Mouse (Mus musculus): Measurements from ENCODE around the gene Clasp1. TPM values are rescaled to one million over a fixed set of nuclear protein-coding genes. Genes with fewer than 3 reads are reported as not detected.

Clasp1 gene
- total RNA-seq, 2 experiments from 2014 or later: 92.5 to 102 TPM

DNA sequence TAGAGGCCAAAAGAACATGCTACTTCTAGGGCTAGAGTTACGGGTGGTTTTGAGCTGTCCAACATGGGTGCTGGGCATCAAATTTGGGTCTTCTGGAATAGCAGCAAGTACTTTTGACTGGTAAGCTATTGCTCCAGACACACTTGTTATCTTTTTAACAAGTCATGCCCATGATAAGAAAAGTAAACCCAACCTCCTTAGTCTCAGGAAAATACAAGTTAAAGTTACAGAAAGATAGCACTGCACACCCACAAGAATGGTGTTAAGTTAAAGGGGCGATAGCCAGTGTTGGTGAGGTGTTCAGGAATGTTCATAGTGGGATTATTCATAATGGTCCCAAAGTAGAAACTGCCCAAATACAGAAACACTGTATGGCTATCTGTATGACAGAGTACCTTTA lies 24.3 kb downstream of the Clasp1 start:
- Histone ChIP-seq H3K27ac (no peak overlapping the region), H3K4me3 (no peak overlapping the region)
- DNase-seq (ENCODE audit: low spot score in 2 of 2): no peak
- TF ChIP-seq CTCF (conservative IDR thresholded peaks at IDR 0.05): no peak

DNA sequence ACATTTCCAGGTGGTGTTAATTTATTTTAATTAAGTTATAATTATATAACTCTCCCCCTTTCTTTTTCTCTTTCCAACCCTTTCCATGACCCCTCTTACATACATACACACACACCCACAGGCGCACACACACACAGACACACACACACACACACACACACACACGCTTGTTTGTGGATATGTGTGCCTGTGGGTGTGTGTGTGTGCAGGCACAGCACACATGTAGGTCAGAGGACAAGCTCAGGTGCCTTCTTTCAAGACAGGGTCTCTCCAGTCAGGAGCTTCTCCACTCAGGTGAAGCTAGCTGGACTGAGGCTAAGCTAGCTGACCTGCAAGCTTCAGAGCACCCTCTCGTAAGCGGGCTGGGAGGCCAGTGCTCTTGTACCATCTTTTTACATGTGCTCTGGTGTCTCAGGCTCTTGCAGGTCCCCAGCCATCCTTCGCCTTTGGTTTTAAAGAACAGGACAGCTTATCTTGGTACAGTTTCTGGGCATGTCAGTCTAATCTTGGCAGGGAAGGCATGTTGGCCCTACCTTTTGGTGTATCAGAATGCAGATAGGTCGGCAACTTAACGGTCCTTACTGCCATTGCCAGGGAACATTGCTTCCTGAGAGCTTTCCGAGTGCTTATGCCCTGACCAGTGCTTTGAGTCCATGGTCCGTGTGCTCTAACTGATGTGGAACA lies 28.3 kb downstream of the Clasp1 start:
- no peak for DNase-seq (ENCODE audit: low spot score in 2 of 2)
- Histone ChIP-seq H3K27ac (no peak overlapping the region), H3K4me3 (no peak overlapping the region)
- no peak for TF ChIP-seq CTCF (conservative IDR thresholded peaks at IDR 0.05)

DNA sequence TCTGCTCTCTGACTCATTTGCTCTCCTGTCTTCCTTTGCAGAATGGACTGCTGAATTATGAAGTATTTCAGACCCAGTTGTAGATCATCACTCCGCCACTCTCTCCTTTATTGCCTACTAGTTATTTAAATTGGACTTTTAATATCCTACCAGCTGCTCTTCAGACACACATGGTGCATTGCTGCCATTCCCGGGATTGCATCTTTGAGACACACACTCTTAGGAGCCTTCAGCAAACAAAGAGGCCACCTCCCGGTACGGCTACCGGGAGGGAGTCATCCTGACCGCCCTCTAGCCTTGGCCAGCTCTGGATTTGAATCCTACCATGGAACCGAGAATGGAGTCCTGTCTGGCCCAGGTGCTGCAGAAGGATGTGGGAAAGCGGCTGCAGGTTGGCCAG lies 30.5 kb downstream of the Clasp1 start:
- no peak overlapping the region for H3K27ac ChIP-seq
- TF ChIP-seq CTCF (conservative IDR thresholded peaks at IDR 0.05): no peak
- DNase-seq (ENCODE audit: low spot score in 2 of 2): no peak

DNA sequence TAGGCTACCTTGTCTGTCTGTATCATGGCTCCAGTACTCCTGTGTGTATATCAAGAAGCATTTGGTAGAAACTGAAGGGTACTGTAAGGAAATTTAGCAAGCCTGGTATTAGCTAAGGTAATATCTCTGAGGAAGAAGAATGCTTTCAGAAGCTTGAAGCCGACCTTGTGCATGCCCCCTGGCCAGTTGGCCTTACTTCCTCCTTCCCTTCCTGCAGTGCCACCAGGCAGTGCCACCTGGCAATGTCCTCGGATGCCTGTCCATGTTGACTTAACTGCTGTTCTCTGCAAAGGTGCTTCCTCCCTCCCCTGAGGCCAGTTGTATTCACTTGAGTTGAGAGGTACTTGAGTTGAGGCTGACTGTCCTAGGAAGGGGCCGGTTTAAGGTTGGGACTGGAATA lies 32.3 kb downstream of the Clasp1 start:
- Histone ChIP-seq H3K4me3 (no peak overlapping the region), H3K27ac (no peak overlapping the region)
- TF ChIP-seq CTCF (conservative IDR thresholded peaks at IDR 0.05): no peak
- DNase-seq (ENCODE audit: low spot score in 2 of 2): no peak

More for the DNA sequence above, 30.5 kb downstream of the Clasp1 start:
- no peak overlapping the region for H3K4me3 ChIP-seq

DNA sequence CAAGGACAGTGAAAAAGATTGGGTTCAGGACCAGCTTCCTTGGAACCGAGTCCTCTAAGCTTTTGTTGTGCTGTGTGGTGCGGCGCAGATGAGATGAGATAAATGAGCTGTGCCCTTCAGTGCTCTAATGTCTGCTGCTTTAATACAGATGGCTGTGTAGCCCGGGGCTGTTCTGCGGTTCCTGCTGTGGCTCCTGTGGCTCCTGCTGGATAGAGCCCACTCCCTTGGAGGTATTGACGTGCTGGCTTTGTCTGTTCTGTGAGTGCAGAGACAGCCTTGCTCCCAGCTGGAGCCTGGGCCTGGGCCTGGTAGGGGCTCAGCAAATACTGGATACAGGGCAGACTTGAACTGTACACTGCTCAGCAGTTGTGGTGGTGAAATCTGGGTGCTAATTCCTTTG lies 34.0 kb downstream of the Clasp1 start:
- Histone ChIP-seq H3K4me3 (no peak overlapping the region), H3K27ac (peak overlapping the region; percentile 73)
- DNase-seq (ENCODE audit: low spot score in 2 of 2): no peak
- no peak for TF ChIP-seq CTCF (conservative IDR thresholded peaks at IDR 0.05)

DNA sequence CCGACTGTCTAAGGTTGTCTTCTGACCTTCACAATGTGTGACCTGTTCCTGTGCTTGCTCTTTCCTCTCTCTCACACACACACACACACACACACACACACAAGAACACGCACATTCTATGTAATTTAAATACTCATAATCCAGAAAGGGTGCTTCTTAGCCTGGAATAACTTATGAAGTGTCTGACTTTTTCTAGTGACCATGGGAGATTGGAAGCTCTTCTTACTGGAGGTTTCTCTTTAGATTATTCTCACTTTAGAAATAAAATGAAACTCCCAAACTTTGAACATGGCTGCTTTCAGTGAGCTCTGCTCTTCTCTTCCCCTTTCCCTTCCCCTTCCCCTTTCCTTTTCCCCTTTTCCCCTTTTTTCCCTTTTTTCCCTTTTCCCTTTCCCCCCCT lies 37.1 kb downstream of the Clasp1 start:
- no peak for TF ChIP-seq CTCF (conservative IDR thresholded peaks at IDR 0.05)

DNA sequence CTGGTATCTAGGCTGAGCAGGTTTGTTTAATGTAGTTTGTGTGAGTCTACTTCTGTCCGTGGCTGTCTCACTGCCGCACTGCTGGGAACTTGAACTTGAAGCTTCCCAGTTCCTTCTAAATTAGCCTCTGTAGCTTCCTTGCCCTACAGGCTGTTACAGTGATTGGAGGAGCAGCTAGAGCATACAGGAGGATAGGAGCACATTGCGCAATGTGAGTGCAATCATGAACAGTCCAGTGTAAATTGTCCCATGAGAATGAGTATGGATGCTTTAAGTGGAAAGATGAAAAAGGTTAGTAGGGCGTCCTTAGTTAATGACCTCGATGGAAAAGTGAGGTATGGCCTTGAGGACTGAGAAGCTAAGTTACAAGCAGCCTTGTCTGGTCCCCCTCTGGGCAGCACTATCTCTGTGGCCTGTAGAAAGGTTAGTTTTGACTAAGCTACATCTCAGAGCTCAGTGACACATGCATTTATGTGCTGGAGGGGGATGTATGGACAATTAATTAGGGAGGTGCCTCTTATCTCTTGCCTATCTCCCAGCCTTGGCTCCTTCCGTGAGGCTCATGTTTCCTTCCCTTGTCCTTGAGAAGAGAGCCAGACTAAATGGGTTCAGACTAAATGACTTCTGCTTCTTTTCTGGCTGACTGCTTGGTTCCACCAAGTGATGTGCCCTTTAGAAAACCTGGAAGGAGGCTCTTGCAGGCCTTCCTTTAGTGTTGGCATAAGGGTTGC lies 39.7 kb downstream of the Clasp1 start:
- TF ChIP-seq CTCF (conservative IDR thresholded peaks at IDR 0.05): no peak
- DNase-seq (ENCODE audit: low spot score in 2 of 2): no peak
- H3K4me3 ChIP-seq: no peak overlapping the region
- H3K27ac ChIP-seq: no peak overlapping the region

More for the DNA sequence above, 37.1 kb downstream of the Clasp1 start:
- Histone ChIP-seq H3K4me3 (no peak overlapping the region), H3K27ac (no peak overlapping the region)
- no peak for DNase-seq (ENCODE audit: low spot score in 2 of 2)

DNA sequence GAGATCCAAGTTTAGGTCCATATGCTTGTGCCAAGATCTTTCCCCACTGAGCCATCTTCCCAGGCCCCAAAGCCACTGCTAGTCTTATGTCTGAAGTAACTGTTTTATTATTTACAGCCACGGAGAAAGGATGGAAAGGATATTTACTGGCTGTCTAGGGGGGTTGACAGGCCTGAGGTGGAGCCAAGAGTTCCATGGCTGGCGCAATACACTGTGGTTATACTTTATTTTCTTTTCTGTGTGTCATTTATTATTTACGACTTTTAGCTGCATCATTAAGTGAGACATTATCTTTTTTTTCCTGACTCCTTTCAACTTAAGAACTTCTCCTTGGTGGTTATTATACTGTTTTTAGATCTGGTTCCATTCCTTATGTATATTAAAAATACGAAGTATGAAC lies 42.7 kb downstream of the Clasp1 start:
- DNase-seq (ENCODE audit: low spot score in 2 of 2): no peak
- H3K4me3 ChIP-seq: no peak overlapping the region
- no peak for TF ChIP-seq CTCF (conservative IDR thresholded peaks at IDR 0.05)
- H3K27ac ChIP-seq: no peak overlapping the region

DNA sequence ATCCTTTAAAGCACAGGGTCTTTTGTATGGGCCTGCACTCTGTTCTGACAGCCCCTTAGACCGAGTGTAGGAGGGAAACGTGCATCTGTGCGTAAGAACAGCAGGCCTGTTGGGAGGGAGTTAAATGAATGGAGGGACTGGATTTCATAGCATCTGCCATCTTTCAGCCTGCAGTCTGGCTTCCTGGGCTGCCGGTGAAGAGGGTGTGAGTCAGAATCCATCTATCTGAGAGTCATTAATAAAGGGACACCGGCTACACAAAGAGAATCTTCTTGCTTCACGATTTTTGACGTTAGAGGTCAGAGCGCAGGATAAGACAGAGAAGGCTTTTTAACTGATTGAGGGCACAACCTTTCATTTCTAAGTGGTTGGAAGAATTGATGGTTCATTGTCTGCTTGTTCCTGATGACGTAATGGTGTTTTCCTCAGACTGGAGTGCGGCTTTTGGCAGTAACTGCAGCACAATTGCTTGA lies 46.2 kb downstream of the Clasp1 start:
- Histone ChIP-seq H3K27ac (peak overlapping the region; percentile 56), H3K4me3 (peak overlapping the region; percentile 1; the same call in 1 of the 2 replicates)
- no peak for TF ChIP-seq CTCF (conservative IDR thresholded peaks at IDR 0.05)
- DNase-seq (ENCODE audit: low spot score in 2 of 2): peak; percentile 42 to 63

DNA sequence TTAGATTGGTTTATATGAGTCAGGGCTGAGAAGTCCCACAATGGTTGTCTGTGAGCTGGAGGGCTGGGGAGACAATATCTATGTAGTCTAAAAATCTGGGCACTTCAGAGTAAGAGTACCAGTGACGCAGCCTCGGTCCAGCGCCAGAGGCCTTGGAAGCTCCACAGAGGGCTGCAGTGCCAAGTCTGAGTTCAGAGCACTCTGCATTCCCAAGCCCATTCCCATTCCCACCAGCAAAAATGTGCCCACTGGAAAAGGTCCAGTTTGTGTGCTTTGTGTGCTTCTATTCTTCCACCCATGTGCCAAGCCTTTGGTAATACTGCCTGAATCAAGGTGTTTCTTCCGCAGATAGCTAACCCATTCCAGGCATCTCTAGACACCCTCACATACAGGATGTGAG lies 49.0 kb downstream of the Clasp1 start:
- Histone ChIP-seq H3K27ac (peak overlapping the region; percentile 11; the same call in 1 of the 2 replicates), H3K4me3 (no peak overlapping the region)
- DNase-seq (ENCODE audit: low spot score in 2 of 2): no peak
- no peak for TF ChIP-seq CTCF (conservative IDR thresholded peaks at IDR 0.05)

DNA sequence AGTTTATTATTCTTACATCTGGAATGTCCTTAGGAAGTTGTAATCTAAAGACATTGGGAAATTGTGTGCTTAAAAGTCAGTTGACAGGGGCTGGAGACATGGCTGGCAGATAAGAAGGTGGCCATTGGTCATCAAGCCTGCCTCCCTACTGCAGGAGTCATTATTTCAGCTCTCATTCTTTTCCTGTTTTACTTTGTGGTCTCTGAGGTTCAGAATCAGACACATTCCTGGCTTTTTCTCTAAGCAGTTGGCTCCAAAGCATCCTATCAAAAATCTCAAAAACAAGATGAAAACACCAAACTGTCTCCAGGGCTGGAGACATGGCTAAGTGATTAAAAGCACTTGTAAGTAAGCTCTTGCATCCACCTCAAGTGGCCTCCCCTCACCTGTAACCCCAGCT lies 49.5 kb downstream of the Clasp1 start:
- no peak for DNase-seq (ENCODE audit: low spot score in 2 of 2)
- TF ChIP-seq CTCF (conservative IDR thresholded peaks at IDR 0.05): no peak
- peak overlapping the region; percentile 11; the same call in 1 of the 2 replicates for H3K27ac ChIP-seq
- no peak overlapping the region for H3K4me3 ChIP-seq

DNA sequence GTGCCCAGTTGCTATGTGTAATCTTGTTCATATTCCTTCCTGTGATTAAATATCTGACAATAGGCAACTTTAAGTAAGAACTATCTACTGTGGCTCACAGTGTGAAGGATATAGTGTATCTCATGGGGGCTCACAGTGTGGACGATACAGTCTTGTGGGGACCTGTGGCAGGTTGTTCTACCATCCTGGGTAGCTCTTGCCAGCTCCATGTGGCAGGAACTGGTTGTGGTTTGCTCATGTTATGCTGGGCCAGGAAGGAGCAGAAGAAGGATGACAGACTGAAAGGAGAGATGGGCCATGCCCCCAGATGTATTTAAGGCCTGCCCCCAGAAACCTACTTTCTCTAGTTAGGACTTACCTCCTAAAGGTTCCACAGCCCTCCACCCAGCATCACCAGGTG lies 51.7 kb downstream of the Clasp1 start:
- Histone ChIP-seq H3K27ac (no peak overlapping the region), H3K4me3 (no peak overlapping the region)
- no peak for DNase-seq (ENCODE audit: low spot score in 2 of 2)
- TF ChIP-seq CTCF (conservative IDR thresholded peaks at IDR 0.05): no peak

DNA sequence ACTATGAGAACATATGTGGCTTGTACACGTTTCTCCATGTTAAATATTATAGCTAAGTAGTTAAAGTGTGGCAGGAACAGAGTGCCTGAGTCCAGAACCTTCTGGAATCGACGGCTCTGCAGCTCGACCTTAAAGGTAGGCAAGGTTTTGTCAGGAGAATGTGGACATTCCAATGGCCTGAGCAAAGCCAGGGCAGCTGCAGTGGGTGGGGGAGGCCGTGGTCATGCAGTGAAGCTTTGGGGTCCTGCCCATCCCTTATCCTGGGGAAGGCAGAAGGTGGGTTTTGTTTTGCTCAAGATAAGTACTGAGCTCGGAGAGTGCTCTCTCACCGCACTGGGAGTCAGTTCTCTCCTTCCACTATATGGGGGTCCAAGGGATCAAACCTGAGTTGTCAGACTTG lies 55.6 kb downstream of the Clasp1 start:
- TF ChIP-seq CTCF (conservative IDR thresholded peaks at IDR 0.05): no peak
- no peak for DNase-seq (ENCODE audit: low spot score in 2 of 2)
- H3K27ac ChIP-seq: no peak overlapping the region
- no peak overlapping the region for H3K4me3 ChIP-seq

DNA sequence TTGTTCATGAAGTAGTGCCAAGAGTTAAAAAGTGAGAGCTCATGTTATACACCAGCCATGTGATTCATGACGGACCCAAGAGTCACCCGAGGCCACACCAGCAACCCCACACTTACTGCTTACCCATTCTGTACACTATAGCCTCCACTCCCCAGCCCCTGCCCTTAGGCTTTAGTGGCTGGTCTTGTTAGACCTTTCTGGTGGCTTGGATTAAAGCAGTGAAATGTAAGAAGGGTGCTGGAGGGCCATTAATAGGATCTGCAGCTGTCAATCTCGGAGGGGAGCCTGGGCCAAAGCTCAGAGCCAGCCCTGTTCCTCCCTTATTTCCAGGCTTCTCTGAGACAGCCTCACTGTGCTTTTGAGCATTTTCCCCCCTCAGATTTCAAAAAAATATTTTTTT lies 56.1 kb downstream of the Clasp1 start:
- no peak for TF ChIP-seq CTCF (conservative IDR thresholded peaks at IDR 0.05)
- no peak for DNase-seq (ENCODE audit: low spot score in 2 of 2)
- Histone ChIP-seq H3K4me3 (no peak overlapping the region), H3K27ac (no peak overlapping the region)
